Mouse (Mus musculus): ENCODE measurements around the gene Lama2. TPM values are rescaled to one million over a fixed set of nuclear protein-coding genes. Genes with fewer than 3 reads are reported as not detected.

Gene Lama2
- polyA plus RNA-seq, 1 experiment, result not detected

- Histone ChIP-seq H3K27ac (ENCODE audit: insufficient read depth, low read length) (no peak overlapping the region), H3K9me3 (replicated peaks; ENCODE audit: control insufficient read depth, insufficient read depth, low read length, poor library complexity, severe bottlenecking) (no peaks in the 10 kb centered on the region), H3K27me3 (ENCODE audit: control insufficient read depth, insufficient read depth, low read length, poor library complexity, severe bottlenecking) (no peaks in the 10 kb centered on the region)
These were observed 425.3 kb downstream of the Lama2 start for GRCm38 (mm10) chr10:27193986-27194908.

DNA sequence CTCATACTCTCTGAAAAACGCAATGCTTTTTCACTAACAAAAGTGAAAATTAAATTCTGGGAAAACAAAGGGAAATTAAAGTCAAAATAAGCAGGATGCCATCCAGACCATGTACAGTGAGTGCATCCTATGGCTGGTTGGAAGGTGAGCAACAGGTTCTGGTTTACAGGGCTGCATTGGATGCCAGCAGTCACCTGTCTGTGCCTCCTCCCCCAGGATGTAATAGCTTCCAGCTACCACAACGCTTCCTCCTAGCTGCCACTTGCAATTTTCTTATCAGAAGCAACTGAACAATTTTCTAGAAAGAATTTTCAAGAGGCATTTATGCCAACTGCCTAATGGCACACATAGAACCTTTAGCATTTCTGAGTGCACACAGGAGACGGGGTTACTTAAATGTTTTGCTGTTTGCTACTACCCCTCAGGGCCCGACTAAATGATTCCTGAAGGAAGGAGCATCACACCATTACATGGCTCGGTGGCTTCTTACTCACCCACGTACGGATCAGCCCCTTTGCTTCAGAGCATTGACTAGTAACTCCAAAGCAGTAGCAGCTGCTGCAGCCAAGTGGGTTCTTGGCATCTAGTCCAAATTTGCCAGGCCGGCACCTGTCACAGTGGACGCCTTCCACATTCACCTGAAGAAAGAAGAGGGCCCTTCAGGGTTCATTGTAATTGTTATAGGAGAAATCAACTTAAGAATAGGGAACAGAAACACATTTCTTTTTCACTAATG, 430.8 kb downstream of the Lama2 start:
- Histone ChIP-seq H3K9ac (ENCODE audit: low read depth, poor library complexity, severe bottlenecking) (no peak overlapping the region), H3K4me3 (ENCODE audit: low read depth, low read length) (no peak overlapping the region), H3K27me3 (ENCODE audit: control insufficient read depth, insufficient read depth, low read length, poor library complexity, severe bottlenecking) (no peaks in the 10 kb centered on the region), H3K36me3 (ENCODE audit: control insufficient read depth, insufficient read depth, low read length, poor library complexity, severe bottlenecking) (no peaks in the 10 kb centered on the region), H3K27ac (ENCODE audit: insufficient read depth, low read length) (no peak overlapping the region), H3K9me3 (replicated peaks; ENCODE audit: control insufficient read depth, insufficient read depth, low read length, poor library complexity, severe bottlenecking) (no peaks in the 10 kb centered on the region), H3K4me1 (ENCODE audit: control insufficient read depth, insufficient read depth, low read length) (no peaks in the 10 kb centered on the region)
- TF ChIP-seq EP300 (IDR thresholded peaks at IDR 0.05; ENCODE audit: insufficient read depth, low read depth, low read length), result no peak
- TF ChIP-seq POLR2A (IDR thresholded peaks at IDR 0.05; ENCODE audit: insufficient read depth, low read length), result no peak
- no peak for TF ChIP-seq CTCF (IDR thresholded peaks at IDR 0.05; ENCODE audit: low read depth, low read length)

More at GRCm38 (mm10) chr10:27193986-27194908, 425.3 kb downstream of the Lama2 start:
- TF ChIP-seq CTCF (IDR thresholded peaks at IDR 0.05; ENCODE audit: low read depth, low read length) (no peak), POLR2A (IDR thresholded peaks at IDR 0.05; ENCODE audit: insufficient read depth, low read length) (no peak), EP300 (IDR thresholded peaks at IDR 0.05; ENCODE audit: insufficient read depth, low read depth, low read length) (no peak)
- H3K9ac ChIP-seq (ENCODE audit: low read depth, poor library complexity, severe bottlenecking), result no peak overlapping the region
- H3K4me1 ChIP-seq (ENCODE audit: control insufficient read depth, insufficient read depth, low read length), result no peaks in the 10 kb centered on the region
- no peak overlapping the region for H3K4me3 ChIP-seq (ENCODE audit: low read depth, low read length)
- no peaks in the 10 kb centered on the region for H3K36me3 ChIP-seq (ENCODE audit: control insufficient read depth, insufficient read depth, low read length, poor library complexity, severe bottlenecking)

- H3K36me3 ChIP-seq (ENCODE audit: control insufficient read depth, insufficient read depth, low read length, poor library complexity, severe bottlenecking), result no peaks in the 10 kb centered on the region
- no peaks in the 10 kb centered on the region for H3K9me3 ChIP-seq (replicated peaks; ENCODE audit: control insufficient read depth, insufficient read depth, low read length, poor library complexity, severe bottlenecking)
- no peaks in the 10 kb centered on the region for H3K27me3 ChIP-seq (ENCODE audit: control insufficient read depth, insufficient read depth, low read length, poor library complexity, severe bottlenecking)
- H3K9ac ChIP-seq (ENCODE audit: low read depth, poor library complexity, severe bottlenecking), result no peak overlapping the region
- TF ChIP-seq CTCF (IDR thresholded peaks at IDR 0.05; ENCODE audit: low read depth, low read length) (no peak), POLR2A (IDR thresholded peaks at IDR 0.05; ENCODE audit: insufficient read depth, low read length) (no peak), EP300 (IDR thresholded peaks at IDR 0.05; ENCODE audit: insufficient read depth, low read depth, low read length) (no peak)
- H3K27ac ChIP-seq (ENCODE audit: insufficient read depth, low read length), result no peak overlapping the region
- H3K4me3 ChIP-seq (ENCODE audit: low read depth, low read length), result no peak overlapping the region
- no peaks in the 10 kb centered on the region for H3K4me1 ChIP-seq (ENCODE audit: control insufficient read depth, insufficient read depth, low read length)
These were observed 435.4 kb downstream of the Lama2 start for GRCm38 (mm10) chr10:27184185-27184584.

- Histone ChIP-seq H3K9ac (ENCODE audit: low read depth, poor library complexity, severe bottlenecking) (no peak overlapping the region), H3K27me3 (ENCODE audit: control insufficient read depth, insufficient read depth, low read length, poor library complexity, severe bottlenecking) (no peaks in the 10 kb centered on the region), H3K4me3 (ENCODE audit: low read depth, low read length) (no peak overlapping the region), H3K36me3 (ENCODE audit: control insufficient read depth, insufficient read depth, low read length, poor library complexity, severe bottlenecking) (no peaks in the 10 kb centered on the region), H3K4me1 (ENCODE audit: control insufficient read depth, insufficient read depth, low read length) (no peaks in the 10 kb centered on the region), H3K9me3 (replicated peaks; ENCODE audit: control insufficient read depth, insufficient read depth, low read length, poor library complexity, severe bottlenecking) (no peaks in the 10 kb centered on the region), H3K27ac (ENCODE audit: insufficient read depth, low read length) (no peak overlapping the region)
- TF ChIP-seq POLR2A (IDR thresholded peaks at IDR 0.05; ENCODE audit: insufficient read depth, low read length) (no peak), CTCF (IDR thresholded peaks at IDR 0.05; ENCODE audit: low read depth, low read length) (no peak), EP300 (IDR thresholded peaks at IDR 0.05; ENCODE audit: insufficient read depth, low read depth, low read length) (no peak)
These were observed 445.3 kb downstream of the Lama2 start for GRCm38 (mm10) chr10:27174271-27174670.

- Histone ChIP-seq H3K9ac (ENCODE audit: low read depth, poor library complexity, severe bottlenecking) (no peak overlapping the region), H3K9me3 (replicated peaks; ENCODE audit: control insufficient read depth, insufficient read depth, low read length, poor library complexity, severe bottlenecking) (no peaks in the 10 kb centered on the region)
- TF ChIP-seq POLR2A (IDR thresholded peaks at IDR 0.05; ENCODE audit: insufficient read depth, low read length) (no peak), EP300 (IDR thresholded peaks at IDR 0.05; ENCODE audit: insufficient read depth, low read depth, low read length) (no peak)
These were observed 454.8 kb downstream of the Lama2 start for GRCm38 (mm10) chr10:27164738-27165137.

More at GRCm38 (mm10) chr10:27164738-27165137, 454.8 kb downstream of the Lama2 start:
- Histone ChIP-seq H3K36me3 (ENCODE audit: control insufficient read depth, insufficient read depth, low read length, poor library complexity, severe bottlenecking) (no peaks in the 10 kb centered on the region), H3K27me3 (ENCODE audit: control insufficient read depth, insufficient read depth, low read length, poor library complexity, severe bottlenecking) (no peaks in the 10 kb centered on the region), H3K4me1 (ENCODE audit: control insufficient read depth, insufficient read depth, low read length) (no peaks in the 10 kb centered on the region), H3K4me3 (ENCODE audit: low read depth, low read length) (no peak overlapping the region), H3K27ac (ENCODE audit: insufficient read depth, low read length) (no peak overlapping the region)

All from ES-Bruce4 (cell line).